Mouse (Mus musculus) kidney, adult 18-20 months (tissue): ENCODE data around the gene Spaca7.
"Not testable (repeated sequence)": the region's sequence is repeated elsewhere in the genome, so short reads cannot be mapped to it uniquely, and the experiment has no call there.

Experiments
- DNase-seq: peaks from one replicate; pipeline ENCODE4 v3.0.0; 2021

Gene Spaca7

DNA sequence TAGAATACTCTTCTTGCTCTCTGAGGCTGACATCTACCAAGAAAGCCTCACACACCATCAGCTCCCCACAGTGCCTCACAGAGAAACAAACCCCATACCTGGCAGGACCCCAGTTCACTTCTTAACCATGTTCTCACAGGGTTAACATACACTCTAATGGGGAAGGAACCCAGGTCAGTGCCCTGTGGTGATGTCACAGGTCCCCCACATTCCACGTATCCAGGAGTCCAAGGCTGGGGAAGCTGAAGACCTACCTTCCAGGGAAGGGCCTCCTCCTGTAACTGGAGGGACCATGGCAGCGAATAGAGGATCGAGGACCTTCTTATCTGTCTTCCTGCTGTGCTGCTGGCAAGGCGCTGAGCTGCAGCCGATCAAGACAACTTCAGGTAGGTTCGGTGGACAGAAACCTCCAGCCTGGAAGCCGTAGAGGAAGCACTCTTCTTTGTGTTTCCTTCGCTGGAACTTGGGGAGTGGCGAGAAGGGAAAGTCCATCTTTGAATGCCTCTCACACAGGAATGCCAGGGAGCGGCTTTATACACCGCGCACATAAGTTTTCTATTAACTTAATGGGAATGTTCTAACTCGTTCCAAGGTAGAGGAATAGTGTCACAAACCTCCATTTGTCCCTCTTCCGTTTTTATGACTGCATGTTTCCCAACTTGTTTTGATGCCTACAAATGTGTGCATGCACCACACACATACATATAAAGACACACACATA lies at the start of gene Spaca7:
TSS of gene Spaca7 (plus strand) at position 216 of the 721 bp plus-strand sequence.
- DNase-seq, result no peak

DNA sequence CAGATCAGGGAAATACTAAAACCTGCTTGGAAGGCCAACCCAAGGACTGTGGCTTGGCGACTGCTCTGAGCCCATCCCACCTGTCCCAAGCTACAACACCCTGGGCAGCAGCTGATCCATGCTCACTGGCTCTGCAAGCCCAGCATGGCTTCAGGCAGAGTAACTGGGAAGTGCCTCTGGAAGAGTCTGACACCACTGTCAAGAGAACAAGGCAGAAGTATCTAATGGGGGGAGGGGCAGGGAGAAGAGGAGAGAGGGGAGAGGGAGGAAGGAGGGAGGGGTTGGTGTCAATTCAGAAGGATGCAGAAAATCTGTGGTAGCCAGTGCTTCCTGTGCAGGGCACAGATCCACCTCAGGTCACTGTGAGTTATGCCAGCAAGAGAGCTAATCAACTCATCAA lies 48.5 kb upstream of the Spaca7 start:
- DNase-seq, result no peak

DNA sequence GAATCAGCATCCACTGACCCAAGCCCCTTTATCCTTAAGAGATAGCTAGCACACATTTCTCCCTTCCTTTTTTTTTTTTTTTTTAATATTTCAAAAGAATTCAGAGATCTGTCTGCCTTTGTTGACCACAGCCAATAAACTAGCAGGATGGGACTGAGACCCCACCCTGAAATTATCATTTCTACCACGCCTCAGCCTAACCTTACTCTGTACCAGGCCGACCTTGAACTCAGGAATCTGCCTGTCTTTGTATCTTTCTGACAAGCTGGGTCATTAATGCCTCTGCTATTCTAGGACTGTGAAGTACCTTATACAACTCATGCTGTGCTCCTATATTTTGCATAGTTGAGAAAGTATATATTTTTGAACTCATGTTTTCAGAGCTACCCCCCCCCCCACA lies 44.2 kb upstream of the Spaca7 start:
- DNase-seq, result no peak

DNA sequence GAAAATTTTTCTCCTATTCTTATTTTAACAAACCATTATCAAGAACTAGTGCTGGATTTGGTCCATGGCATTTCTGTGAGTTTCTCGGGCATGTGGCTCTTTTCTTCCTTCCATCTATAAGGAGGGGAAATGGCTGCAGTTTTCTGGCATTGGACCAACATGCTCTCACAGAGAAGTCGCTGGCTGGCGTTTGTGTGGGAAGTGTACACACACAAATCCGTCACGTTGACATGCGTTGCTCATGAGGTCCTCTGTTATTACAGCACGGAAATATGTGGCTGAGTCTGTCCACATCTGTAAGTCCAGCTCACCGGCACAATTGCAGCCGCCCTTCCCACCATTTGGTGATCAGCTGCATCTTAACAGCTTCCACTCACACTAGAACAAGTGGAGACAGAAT lies 37.2 kb upstream of the Spaca7 start:
- no peak for DNase-seq

DNA sequence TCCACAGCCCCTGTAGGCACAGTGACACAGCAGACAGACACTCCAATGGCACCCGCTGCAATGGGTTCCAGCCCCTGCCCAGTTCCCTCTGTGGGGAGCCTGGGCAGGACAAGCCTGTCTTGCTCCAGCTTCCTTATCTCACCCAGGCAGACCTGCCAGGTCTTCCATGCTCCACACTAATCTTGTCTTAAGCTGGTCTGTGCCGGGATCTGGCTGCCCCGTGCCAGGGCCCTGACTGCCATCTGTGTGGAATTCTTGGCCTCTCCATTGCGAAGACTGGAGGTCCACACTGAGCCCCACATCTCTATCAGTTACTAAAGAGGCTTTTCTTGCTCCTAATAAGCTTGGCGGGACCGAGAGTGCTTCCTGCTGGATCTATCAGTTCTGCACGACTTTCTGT lies 36.5 kb upstream of the Spaca7 start:
- no peak for DNase-seq

DNA sequence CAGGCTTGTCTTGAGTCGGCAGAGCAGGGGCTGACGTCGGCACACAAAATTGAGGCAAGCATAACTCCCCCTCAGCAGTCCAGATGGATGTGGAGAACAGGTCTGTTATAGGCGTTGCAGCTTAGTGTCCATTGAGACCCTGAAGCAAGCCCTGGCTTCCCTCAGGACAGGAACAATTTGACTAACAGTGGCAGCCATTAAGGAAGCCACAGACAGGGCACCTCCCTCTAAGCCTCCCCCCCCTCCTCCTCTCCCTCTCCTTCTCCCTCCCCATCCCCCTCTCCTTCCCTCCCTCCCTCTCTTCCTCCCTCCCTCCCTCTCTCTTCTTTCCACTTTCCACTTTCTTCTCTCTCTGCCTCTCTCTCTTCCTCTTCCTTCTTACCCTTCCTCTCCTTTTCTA lies 27.6 kb upstream of the Spaca7 start:
- DNase-seq, result no peak

DNA sequence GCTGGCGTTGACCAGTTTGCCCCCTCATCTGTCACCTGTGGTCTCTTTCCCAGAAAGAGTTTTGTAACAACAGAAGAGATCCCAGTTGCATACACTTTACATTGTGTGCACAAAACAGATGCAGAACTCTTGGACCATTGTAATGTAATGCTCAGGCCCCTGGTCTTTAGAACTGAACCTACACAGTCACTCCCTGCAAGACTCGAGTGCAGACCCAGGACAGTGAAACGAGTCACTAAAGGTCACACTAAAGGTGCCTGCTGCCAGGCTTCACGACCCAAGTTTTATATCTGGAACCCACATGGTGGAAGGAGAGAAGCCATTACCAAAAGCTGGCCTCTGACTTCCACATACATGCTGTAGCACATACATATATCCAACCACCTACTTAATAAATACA lies 27.2 kb upstream of the Spaca7 start:
- DNase-seq, result no peak

DNA sequence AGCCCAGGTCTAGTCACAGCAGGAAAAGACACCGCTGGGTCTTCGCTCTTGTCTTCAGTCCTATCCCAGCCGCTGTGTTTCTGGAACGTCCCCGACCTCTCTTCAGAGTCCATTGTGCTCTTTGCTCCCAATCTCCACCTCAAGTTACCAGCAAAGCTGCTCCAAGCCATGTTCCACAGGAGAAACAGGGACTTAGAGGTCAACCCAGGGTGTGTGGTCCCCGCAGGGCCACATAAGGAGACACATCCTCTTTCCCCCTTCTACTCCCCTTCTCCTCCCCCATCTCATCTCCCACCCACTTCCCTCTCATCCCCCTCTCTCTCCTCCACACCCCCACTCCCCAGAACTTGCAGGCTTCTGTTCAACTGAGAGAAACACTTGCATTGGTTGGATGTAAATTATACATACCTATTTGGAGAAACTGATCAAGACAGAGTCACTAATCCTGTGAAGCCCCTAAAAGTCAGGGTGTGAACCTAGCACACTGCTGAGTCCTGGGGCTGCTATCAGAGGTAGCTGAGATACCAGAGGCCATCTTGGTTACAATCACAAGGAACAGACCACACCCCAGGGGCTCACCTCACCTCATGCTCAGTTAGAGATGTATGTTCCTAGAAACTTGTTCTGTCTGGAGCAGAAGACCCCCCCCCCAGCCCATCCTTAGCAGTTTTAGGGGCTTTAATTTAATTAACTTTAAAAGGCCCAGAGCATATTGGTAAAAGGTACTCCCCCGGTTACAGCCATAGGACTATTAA lies 25.2 kb upstream of the Spaca7 start:
- DNase-seq, result no peak

DNA sequence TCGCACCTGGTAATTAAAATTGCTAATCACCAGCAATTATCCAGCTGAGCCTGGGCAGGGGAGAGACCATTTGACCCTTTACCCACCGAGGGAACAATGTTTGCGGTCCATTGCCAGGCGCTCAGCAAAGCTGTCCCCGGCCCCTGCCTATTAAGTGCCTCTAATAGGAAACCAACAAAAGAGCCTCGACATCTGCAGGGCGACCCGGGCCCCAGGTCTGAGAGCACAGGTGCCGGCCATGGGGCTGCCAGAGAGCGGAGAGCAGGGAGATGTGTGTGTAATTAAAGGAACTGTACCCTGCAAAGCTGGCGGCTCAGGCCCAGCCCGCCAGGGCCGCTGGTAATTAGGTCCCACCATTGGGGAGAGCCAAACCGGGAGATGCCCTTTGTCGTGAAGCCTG lies 24.6 kb upstream of the Spaca7 start:
- no peak for DNase-seq

DNA sequence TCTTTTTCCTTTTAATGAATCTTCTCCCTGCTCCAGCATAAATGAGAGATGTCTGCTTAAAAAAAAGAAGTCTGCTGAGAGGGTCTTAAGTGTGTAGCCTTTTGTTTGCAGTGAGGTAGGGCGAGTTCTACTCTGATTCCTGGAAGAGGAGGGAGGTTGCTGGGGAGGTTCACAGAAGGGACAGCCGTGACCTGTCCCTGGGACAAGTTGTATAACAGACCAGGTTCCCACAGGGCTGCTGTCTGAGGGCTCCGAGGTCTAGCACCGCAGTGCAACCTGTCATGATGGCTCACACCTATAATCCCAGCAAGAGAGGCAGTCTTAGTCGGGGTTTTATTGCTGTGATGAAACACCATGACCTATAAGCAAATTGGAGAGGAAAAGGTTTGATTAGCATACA lies 24.1 kb upstream of the Spaca7 start:
- no peak for DNase-seq

DNA sequence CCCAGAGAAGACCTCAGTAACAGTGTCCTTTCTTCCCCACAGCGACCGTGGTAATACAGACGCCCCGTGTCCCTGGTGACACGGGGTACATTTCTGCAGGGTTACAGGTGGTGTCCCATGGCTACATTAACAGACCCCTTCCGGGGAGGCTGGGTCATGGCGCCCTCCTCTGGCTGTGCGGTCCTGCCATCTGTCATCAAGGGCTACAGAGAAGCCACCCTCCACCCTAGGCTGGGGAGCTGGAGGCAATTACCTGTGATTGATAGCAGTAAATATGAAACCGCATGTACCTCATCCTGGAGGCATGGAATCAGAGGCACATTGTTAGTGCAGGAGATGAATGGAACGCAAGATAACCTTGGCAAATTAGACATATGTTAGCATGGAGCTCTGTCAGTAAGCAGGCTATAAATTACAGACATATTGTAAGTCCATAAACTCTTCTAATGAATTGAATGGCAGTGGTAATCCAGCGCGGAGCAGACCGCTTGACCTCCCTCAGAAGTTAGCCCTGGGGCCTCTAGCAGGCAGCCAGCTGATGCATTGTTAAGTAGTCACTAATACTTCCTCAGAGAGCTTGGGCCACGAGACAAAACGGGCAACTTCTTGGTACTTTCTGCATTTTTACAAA lies 17.2 kb upstream of the Spaca7 start:
- DNase-seq, result no peak

DNA sequence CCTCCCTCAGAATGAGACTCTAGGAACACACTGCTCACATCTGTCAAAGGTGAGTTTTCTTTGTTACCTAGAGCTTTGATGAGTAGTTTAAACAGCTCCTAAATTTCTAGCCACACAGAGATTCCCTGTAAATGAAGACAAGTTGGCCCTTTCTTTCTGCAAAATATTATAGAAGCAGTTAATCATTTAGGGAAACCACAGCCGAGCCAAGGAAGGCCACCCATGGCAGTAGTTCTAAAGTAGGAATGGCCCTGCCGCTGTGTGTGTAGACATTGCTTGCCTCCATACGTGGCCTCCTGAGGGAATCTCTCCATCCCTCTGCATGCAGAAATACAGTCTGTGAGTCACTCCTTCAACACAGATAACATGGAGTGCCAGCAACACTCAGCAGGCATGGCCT lies 14.0 kb upstream of the Spaca7 start:
- no peak for DNase-seq

DNA sequence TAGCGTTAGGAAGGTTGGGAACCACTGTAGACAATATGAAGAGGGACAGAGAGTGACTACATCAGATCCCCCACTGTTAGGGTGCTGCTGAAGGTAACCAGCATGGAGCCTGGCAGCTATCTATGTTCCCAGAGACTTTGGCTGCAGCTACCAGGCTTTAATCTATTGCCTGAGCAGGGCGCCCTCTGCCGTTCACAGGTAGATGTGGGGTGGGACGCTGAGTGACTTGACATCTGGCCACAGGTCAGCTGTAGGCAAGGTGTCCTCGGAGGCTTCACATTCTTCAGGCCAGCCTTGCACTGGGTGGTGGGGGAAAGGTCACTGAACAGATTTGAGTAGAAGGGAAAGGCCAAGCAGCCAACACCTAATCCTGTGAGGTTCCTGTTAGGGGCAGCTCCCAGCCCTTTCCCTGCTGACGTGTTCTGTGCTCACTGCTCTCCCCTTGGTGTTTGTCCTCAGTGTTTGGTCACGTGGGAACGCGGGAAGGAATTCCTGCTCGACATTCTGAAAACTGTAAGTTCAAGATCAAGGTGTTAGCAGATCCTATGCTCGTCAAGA lies 11.3 kb upstream of the Spaca7 start:
- peak; percentile 83 for DNase-seq

DNA sequence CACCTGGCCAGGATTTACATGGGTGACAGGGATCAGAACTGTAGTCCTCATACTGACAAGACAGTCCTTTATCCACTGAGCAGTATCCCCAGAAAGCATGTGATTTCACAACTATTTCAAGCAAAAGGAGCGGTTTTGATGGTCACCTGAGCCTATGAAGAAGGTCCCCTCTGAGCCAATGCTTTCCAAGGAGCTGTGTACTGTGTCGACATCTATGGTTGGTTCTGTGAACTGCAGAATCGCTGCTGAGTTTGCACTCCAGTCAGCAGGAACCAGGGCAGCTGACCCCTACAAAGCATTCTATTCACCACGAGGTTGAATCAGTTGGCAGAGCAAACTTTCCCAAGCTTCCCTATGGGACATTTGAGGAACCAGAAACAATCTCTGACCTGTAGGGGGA lies 8.5 kb upstream of the Spaca7 start:
- peak; percentile 40 for DNase-seq

DNA sequence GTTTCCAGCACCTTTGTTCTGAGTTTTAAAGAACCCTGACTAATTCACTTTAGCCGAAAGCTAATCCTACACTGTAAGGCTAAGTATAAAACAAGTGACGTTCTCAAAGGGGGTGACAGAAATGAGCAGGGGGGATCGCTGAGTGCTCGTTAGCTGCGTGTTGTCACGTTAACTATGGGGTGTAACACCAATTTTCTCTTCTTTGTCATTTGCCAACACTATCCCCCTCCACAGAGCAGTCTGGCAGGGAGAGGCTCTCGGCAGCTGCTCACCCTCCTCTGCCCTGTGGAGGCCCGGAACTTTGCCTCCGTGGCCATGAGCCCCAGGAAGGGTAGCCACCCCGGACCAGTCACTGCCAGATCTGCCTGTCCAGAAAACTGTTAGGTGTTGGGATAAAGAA lies 7.3 kb upstream of the Spaca7 start:
- no peak for DNase-seq

DNA sequence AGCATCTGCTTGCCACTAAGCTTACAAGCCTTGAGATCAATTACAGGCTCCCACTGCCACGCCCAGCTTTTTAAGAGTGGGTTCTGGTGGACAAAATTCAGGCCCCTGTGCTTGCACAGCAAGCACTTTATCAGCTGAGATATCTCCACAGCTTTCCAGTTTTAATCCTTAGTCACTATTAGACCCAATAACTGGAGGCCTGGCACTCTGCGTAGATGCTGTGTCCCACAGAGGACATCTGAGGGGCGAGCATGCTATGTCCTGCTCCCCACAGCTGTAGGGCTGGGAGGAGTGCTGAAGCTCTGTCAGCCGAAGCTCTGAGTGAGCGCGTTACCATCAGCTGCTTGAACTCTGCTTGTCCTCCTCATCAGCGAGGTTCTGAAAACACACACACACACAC lies 6.3 kb upstream of the Spaca7 start:
- DNase-seq, result no peak

DNA sequence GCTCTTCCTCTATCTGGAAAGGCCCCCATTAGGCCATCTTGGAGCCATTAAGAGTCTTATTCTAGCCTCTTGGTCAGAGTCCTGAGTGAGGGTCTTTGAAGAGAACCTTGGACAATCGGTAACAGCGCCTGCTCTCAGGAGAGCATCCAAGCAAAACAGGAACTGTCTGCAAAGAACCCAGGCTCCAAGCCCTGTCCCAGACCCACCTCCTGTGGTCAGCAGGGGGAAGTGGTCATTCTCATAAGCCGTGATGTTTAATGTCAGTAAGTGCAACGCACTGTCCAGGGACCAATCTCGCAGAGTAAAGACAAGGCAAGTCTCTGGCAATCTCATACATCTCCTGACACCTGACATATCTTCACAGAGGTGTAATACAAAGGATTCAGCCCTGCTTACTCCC lies 3.2 kb downstream of the Spaca7 start:
- no peak for DNase-seq

DNA sequence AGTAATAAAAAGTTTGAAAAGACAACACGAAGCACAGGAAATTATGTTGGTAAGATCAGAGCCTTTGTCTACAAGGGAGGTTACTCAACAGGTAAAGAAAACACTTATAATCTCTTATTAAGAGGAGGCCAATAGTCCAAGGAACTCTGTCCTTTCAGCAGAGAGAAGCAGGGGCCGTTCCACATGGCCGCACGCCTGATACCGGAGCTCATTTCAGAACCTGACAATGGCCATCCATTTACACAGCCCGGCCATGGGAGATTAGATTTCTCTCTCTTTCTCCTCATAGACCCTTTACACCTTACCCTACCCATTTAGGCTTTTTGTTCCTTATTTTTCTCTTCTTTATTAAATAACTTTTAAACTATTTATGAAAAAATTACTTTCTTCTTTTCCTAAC lies 3.9 kb downstream of the Spaca7 start:
- DNase-seq, result peak; percentile 13

DNA sequence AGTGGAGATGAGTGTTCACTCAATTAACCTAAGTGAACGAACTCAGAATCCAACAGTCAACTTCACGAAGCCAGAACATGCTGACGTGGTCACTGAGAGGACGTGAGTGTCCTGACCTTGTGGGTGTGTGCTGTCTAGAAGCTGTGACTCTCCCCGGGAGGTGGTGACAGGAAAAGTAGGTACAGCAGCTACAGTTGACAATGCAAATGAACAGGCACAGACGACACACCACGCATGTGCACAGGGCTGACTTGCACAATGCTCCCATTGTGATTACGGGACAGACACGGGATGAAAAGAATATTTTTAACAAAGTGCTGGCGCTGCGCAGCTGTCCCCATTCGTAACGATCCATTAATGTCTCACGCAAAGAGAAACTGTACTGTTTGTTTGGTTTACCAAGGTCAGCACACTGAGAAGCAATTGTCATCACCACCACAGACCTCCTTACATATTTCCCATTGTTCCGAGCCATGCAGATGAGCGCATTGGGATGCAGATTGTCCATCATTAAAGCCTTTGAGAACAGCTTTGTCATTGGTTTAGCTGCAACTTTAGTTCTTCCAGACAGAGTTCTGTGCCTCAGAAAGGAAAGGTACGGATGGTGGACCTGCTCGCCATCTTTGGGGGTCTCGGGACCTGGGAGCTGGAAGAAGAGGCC lies 6.6 kb downstream of the Spaca7 start:
- DNase-seq, result not testable (repeated sequence)

DNA sequence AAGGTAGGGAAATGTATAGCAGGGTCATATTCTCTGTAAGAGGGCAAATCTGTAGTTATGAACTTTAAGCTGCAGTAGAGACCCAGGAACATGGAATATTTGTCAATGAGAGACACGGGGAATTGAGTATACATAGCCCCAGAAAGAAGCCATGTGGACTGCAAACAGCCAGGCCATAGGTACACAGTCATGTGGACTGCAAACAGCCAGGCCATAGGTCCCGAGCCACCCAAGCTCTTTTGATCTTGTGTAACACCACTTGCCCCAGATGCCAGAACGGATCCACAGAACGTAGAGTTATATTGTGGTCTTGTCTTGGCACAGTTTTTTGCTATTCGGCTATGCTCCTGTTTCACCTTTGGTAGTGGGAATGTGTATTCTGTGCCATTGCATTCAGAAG lies 11.0 kb downstream of the Spaca7 start:
- no peak for DNase-seq

DNA sequence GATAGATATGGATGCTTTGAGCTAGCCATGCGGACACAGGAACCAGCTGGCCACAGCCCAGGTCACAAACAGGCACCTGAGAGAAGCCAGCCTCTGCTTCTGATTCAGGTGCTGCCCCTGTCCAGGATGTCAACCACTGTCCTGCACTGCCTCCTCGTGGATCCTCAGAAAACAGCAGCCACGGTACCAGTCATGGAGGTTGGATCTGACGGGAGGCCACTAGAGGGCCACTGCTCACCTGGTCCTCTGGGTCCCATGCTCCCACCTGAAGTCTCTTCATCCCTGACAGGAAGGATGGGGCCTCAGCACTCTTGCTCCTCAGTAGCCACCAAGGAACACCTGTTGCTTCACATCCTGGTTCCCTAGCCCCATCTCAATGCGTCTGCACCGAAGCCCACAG lies 34.4 kb downstream of the Spaca7 start:
- peak; percentile 86 for DNase-seq

DNA sequence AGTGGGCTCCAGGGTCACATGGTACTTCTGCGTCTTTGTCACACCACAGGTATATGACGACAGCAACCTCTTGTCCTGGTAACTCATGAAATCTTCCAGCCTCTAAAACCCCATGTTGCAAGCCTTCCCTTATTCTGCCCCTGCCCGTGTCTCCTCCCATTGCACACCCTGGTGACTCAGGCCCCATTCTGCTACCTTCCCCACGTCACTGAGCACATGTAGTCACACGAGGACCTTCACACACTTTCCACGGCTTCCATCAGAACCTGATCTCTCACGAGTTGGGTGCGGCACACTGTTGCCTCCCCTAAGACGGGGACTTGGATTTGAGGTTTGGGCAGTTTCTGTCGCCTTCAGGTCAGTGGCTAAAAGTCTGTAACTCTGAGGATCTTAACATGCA lies 36.0 kb downstream of the Spaca7 start:
- no peak for DNase-seq

DNA sequence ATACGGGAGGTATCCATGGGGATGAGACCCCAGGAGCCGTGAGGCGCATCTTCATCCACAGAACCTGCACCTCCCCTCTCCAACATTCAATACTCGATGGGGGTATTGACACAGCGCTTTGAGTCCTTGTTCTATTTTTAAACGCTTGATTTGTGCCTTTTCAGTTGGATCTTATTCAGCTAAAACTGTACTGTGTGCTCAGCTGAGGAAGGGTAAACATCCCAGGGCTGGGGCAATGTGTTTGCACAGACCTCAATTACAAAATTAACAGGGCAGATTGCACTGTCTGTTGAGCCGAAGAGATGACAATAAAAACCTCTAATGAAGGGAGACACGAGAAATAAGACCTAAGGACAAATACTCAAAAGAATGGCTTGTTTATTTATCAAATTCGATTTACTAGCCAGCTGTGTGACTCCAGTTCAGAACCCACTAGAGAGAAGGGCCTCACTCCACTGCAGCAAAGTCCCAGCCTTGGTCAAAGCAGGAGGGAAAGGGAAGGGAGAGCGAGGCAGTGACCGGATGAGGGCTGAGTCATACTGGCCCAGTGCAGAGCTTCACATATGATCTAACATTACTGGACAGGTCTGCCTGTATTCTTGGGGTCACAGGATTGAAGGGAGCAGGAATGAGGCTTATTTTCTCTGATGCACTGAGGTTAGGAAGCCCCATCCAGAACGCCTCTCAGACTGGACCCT lies 37.1 kb downstream of the Spaca7 start:
- DNase-seq, result no peak
